Mouse (Mus musculus) kidney, postnatal 25 days (tissue): ENCODE data around the gene Rasgrp3.
"Not testable (repeated sequence)": the region's sequence is repeated elsewhere in the genome, so short reads cannot be mapped to it uniquely, and the experiment has no call there.

Experiments used
- DNase-seq, 2 experiments: peaks; one replicate each; pipeline ENCODE4 v3.0.0; 2021; ENCODE audit warnings: mixed read lengths in 2 of 2

The Rasgrp3 gene

GRCm38 (mm10) chr17:75463223-75463622 lies 27.5 kb downstream of the Rasgrp3 start:
- not testable (repeated sequence) for DNase-seq

GRCm38 (mm10) chr17:75463645-75464044 lies 27.9 kb downstream of the Rasgrp3 start:
- no peak for DNase-seq

- no peak for DNase-seq
Measured at GRCm38 (mm10) chr17:75464331-75464982, 28.8 kb downstream of the Rasgrp3 start.

- peak; percentile 74 to 84 for DNase-seq
Measured at GRCm38 (mm10) chr17:75464983-75465634, 29.4 kb downstream of the Rasgrp3 start.

GRCm38 (mm10) chr17:75465635-75465997 lies 29.9 kb downstream of the Rasgrp3 start:
- no peak for DNase-seq

- no peak for DNase-seq
Measured at GRCm38 (mm10) chr17:75466948-75467347, 31.3 kb downstream of the Rasgrp3 start.

GRCm38 (mm10) chr17:75467526-75467925 lies 31.8 kb downstream of the Rasgrp3 start:
- DNase-seq, result no peak

GRCm38 (mm10) chr17:75468479-75469114 lies 32.9 kb downstream of the Rasgrp3 start:
- no peak for DNase-seq

- no peak for DNase-seq
Measured at GRCm38 (mm10) chr17:75470325-75470724, 34.6 kb downstream of the Rasgrp3 start.

- no peak for DNase-seq
Measured at GRCm38 (mm10) chr17:75470885-75471610, 35.4 kb downstream of the Rasgrp3 start.

- DNase-seq, result no peak
Measured at GRCm38 (mm10) chr17:75471644-75472253, 36.1 kb downstream of the Rasgrp3 start.

GRCm38 (mm10) chr17:75472379-75472778 lies 36.7 kb downstream of the Rasgrp3 start:
- peak in 1 of 2 experiments; percentile 7 for DNase-seq

- DNase-seq, result no peak
Measured at GRCm38 (mm10) chr17:75475985-75476384, 40.3 kb downstream of the Rasgrp3 start.

- no peak for DNase-seq
Measured at GRCm38 (mm10) chr17:75476736-75477416, 41.2 kb downstream of the Rasgrp3 start.

- no peak for DNase-seq
Measured at GRCm38 (mm10) chr17:75477655-75478054, 42.0 kb downstream of the Rasgrp3 start.

GRCm38 (mm10) chr17:75478836-75479235 lies 43.1 kb downstream of the Rasgrp3 start:
- no peak for DNase-seq

- no peak for DNase-seq
Measured at GRCm38 (mm10) chr17:75479663-75480062, 44.0 kb downstream of the Rasgrp3 start.

GRCm38 (mm10) chr17:75480379-75480778 lies 44.7 kb downstream of the Rasgrp3 start:
- no peak for DNase-seq

- no peak for DNase-seq
Measured at GRCm38 (mm10) chr17:75486205-75486604, 50.5 kb downstream of the Rasgrp3 start.

GRCm38 (mm10) chr17:75495213-75495612 lies 59.5 kb downstream of the Rasgrp3 start:
- no peak for DNase-seq

- DNase-seq, result peak in 1 of 2 experiments; percentile 8
Measured at GRCm38 (mm10) chr17:75498241-75498651, 62.5 kb downstream of the Rasgrp3 start.

GRCm38 (mm10) chr17:75503031-75503430 lies 67.3 kb downstream of the Rasgrp3 start:
- no peak for DNase-seq
